Mouse (Mus musculus) liver, embryonic 15.5 days (tissue): Measurements from ENCODE around the gene Mrpl48. TPM values are rescaled to one million over a fixed set of nuclear protein-coding genes. Genes with fewer than 3 reads are reported as not detected.

Experiments used
- ATAC-seq: fragments of 200-750 bp; cut with Nextera tagmentation; 2 replicates; pipeline ENCODE4 v1.8.0; 2017; ENCODE audit warnings: moderate number of reproducible peaks, mild to moderate bottlenecking, moderate library complexity; ENCODE audit not compliant: insufficient read depth
- H3K27ac ChIP-seq: fragments of 300-500 bp; sonication (generic); replicated peaks from 2 replicates; pipeline ENCODE4 v1.5.1; 2015; ENCODE audit warnings: mild to moderate bottlenecking, inconsistent platforms
- H3K27me3 ChIP-seq: fragments of 300-500 bp; sonication (generic); 2 replicates; pipeline ENCODE4 v1.6.1; 2015; ENCODE audit warnings: mild to moderate bottlenecking, inconsistent platforms
- H3K36me3 ChIP-seq: fragments of 300-500 bp; sonication (generic); replicated peaks from 2 replicates; pipeline ENCODE4 v1.6.1; 2015; ENCODE audit warnings: moderate library complexity, mild to moderate bottlenecking, inconsistent platforms
- H3K4me1 ChIP-seq: fragments of 300-500 bp; sonication (generic); replicated peaks from 2 replicates; pipeline ENCODE4 v1.6.1; 2015; ENCODE audit warnings: inconsistent platforms
- H3K4me2 ChIP-seq: fragments of 300-500 bp; sonication (generic); 2 replicates; pipeline ENCODE4 v1.6.1; 2015; ENCODE audit warnings: moderate library complexity, mild to moderate bottlenecking, inconsistent platforms
- H3K4me3 ChIP-seq: fragments of 300-500 bp; sonication (generic); replicated peaks from 2 replicates; pipeline ENCODE4 v1.5.1; 2015; ENCODE audit warnings: mild to moderate bottlenecking, inconsistent platforms
- H3K9ac ChIP-seq: fragments of 300-500 bp; sonication (generic); 2 replicates; pipeline ENCODE4 v1.6.1; 2015; ENCODE audit warnings: moderate library complexity, mild to moderate bottlenecking, inconsistent platforms
- H3K9me3 ChIP-seq: fragments of 300-500 bp; sonication (generic); replicated peaks from 2 replicates; pipeline ENCODE4 v1.6.1; 2016; ENCODE audit warnings: inconsistent platforms
- WGBS: fragments of 180-500 bp; shearing (Covaris S2); methylation state at CpG from one replicate; pipeline ENCODE4 v1.1.7; 2015; ENCODE audit warnings: mixed read lengths; ENCODE audit not compliant: insufficient replicate concordance; 5-methylcytosine and 5-hydroxymethylcytosine counted together
- polyA plus RNA-seq: library from polyadenylated mRNA; unstranded; fragments of >200 nt; fragmentation: Nextera tagmentation; extraction: Ambion mirVana; gene quantifications from 2 replicates; pipeline ENCODE4 v1.2.1, GENCODE M21; 2015

Mrpl48 gene
- polyA plus RNA-seq, 1 experiment from 2014 or later, result 41.3 TPM

DNA sequence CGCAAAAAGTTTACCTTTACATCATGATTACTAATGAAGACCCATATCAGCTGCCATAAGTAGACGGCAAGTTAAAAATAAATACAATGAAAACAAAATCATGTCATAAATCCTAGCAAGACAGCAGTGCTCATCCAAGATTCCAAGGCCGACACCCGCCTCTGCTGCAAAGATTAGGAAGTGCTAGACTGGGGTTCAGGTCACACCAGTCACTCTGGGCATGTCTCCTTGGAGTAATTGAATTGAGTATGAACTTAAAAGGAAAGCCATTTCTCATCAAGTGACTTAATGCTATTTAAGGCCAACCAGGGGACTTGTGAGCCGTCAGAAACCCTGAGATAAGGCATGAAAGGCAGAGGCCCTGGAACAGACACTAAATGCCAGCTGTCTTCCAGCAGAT, 50.9 kb downstream of the Mrpl48 start:
- 74% methylated on average over 5 of the region's 5 CpGs for WGBS
- Histone ChIP-seq H3K36me3 (0 out of 2 replicates have a peak, but pooled peaks cover 6% of the 10 kb centered on the region), H3K9me3 (no peaks in the 10 kb centered on the region), H3K4me2 (no peak overlapping the region), H3K4me3 (no peak overlapping the region), H3K4me1 (peaks cover 44% of the 10 kb centered on the region), H3K9ac (no peak overlapping the region), H3K27ac (no peak overlapping the region), H3K27me3 (no peaks in the 10 kb centered on the region)
- no peak for ATAC-seq

DNA sequence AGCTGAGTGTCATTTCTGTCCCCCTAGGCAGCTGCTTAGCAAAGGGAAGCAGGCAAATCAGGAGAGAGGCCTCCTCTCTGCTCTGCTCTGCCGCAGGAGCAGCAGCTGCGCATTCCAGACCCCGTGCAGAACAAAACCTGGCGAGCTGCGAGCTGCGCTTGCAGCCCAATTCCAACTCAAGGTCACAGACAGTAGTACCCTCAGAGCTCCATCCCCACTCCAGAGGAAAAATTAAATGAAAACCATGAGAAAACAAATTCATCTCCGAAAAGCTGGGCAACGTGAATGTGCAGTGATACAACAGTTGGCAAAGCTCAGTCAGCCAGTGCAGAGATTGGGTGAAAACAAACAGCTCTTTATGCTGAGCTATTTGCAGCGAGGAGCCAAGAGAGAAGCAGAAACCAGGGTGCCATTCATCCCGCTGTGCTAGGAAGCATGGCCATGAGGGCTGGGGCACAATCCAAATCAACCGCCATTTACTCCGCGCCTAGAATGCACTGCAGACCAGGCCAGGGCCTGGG, 52.6 kb downstream of the Mrpl48 start:
- ATAC-seq, result no peak
- H3K4me2 ChIP-seq, result no peak overlapping the region; the same call in 1 of the 2 replicates
- peaks cover 14% of the 10 kb centered on the region for H3K36me3 ChIP-seq
- no peak overlapping the region for H3K4me3 ChIP-seq
- H3K9me3 ChIP-seq, result no peaks in the 10 kb centered on the region
- WGBS, result 75% methylated on average over 13 of the region's 13 CpGs
- H3K9ac ChIP-seq, result no peak overlapping the region
- H3K27ac ChIP-seq, result peak overlapping the region; percentile 66
- no peaks in the 10 kb centered on the region for H3K27me3 ChIP-seq
- peaks cover 39% of the 10 kb centered on the region for H3K4me1 ChIP-seq

DNA sequence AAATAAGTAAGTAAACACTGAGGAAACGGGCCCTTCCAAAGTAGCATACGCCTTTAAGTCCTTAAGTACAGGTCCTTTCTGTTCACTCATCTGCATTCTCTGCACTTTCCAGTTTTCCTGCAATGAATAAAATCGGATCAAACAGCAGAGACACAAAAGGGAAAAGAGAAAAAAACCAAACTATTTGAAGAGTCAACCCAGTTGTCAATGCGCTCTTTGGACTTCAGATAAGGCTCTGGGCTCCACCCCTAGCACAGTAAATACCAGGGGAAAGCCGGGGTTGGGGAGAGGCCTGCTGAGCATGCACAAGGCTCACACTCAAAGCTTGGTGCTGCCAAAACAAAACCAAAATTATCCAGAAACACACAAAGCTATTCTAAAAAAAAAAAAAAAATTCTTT, 53.2 kb downstream of the Mrpl48 start:
- no peaks in the 10 kb centered on the region for H3K9me3 ChIP-seq
- H3K4me2 ChIP-seq, result peak overlapping the region; percentile 34
- H3K4me3 ChIP-seq, result no peak overlapping the region
- H3K27ac ChIP-seq, result peak overlapping the region; percentile 66
- ATAC-seq, result peak; percentile 41; the same call in 1 of the 2 replicates
- no peak overlapping the region for H3K9ac ChIP-seq
- WGBS, result 41% methylated on average over 5 of the region's 5 CpGs
- peaks cover 37% of the 10 kb centered on the region for H3K4me1 ChIP-seq
- H3K27me3 ChIP-seq, result no peaks in the 10 kb centered on the region
- peaks cover 15% of the 10 kb centered on the region for H3K36me3 ChIP-seq

DNA sequence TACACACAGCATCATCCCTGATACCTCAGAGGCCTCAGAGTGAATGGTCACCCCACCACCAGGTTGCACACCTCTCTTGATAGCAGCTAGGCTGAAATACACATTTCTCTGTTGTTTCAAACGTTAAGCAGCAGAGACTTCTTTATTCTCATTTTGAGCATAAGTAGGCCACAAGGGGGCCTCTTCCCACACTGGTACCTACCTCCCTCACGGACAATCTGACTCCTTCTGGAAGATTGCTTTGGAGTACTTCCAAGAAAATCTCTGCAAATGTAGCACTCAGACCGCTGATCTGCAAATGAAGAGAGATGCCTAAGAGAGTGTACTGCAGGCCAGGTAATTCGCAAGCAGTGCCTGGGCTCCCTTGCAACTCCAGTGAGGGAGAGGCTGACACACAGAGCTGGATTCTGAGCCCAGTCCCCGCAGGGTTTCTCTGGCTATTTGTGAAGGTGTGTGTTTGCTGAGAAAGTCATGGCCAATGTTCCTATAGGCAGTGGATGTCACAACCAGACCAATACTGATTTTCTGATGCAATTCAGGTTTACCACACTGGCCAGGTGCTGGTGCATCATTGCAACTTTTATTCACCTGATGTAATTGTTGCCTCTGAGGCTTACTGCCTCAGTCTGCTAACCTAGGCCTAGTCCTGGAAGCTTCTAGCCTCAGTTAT, 57.6 kb downstream of the Mrpl48 start:
- 68% methylated on average over 5 of the region's 5 CpGs for WGBS

DNA sequence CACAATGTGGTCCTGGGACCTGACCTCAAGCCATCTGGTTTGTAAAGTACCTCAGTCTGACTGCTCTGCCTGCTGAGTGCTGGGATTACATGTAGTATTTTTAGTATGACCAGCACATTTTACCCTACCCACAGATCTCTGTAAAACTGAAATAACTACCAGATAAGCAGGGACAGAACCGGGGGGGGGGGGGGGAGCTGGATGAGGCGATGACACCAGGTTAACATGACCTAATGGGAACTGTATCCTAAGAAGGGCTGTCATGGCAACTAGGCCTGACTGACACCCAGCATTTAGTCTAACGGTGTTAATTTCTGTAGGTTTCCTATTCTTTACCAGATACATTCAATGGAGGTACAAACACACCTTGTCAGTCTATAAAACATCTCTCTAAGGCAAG, 58.3 kb downstream of the Mrpl48 start:
- Histone ChIP-seq H3K4me3 (no peak overlapping the region), H3K4me1 (peaks cover 15% of the 10 kb centered on the region), H3K27ac (no peak overlapping the region), H3K9ac (no peak overlapping the region), H3K9me3 (no peaks in the 10 kb centered on the region), H3K27me3 (no peaks in the 10 kb centered on the region), H3K36me3 (peaks cover 15% of the 10 kb centered on the region), H3K4me2 (no peak overlapping the region)
- ATAC-seq, result no peak
- WGBS, result 63% methylated on average over 3 of the region's 3 CpGs

More for the DNA sequence above, 57.6 kb downstream of the Mrpl48 start:
- Histone ChIP-seq H3K4me1 (peaks cover 16% of the 10 kb centered on the region), H3K27me3 (no peaks in the 10 kb centered on the region), H3K36me3 (peaks cover 15% of the 10 kb centered on the region), H3K27ac (no peak overlapping the region), H3K4me3 (no peak overlapping the region), H3K4me2 (no peak overlapping the region), H3K9me3 (no peaks in the 10 kb centered on the region), H3K9ac (no peak overlapping the region)
- no peak for ATAC-seq

DNA sequence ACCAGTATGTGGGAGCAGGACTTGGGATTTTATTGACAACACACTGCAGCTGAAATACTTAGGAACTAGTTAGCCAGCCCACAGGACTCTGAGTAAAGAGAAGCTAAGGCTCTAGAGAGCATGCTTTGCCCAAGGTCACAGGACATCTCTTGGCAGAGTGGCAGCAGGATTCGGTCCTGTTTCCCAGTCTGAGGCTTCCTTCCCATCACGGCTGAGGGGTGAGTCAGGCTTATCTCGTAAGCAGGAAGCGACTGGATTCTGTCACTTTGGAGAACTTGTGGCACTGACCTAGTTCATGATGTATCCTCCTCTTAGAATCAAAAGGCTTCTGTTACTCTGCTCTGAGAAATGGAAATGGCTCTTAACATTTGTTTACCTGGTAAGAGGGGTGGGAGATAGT, 60.5 kb downstream of the Mrpl48 start:
- Histone ChIP-seq H3K9me3 (no peaks in the 10 kb centered on the region), H3K4me2 (no peak overlapping the region), H3K36me3 (peaks cover 9% of the 10 kb centered on the region), H3K9ac (no peak overlapping the region), H3K27me3 (no peaks in the 10 kb centered on the region; the same call in 1 of the 2 replicates), H3K4me1 (peaks cover 10% of the 10 kb centered on the region; the same call in 1 of the 2 replicates), H3K27ac (no peak overlapping the region), H3K4me3 (no peak overlapping the region)
- ATAC-seq, result no peak
- 53% methylated on average over 4 of the region's 4 CpGs for WGBS

DNA sequence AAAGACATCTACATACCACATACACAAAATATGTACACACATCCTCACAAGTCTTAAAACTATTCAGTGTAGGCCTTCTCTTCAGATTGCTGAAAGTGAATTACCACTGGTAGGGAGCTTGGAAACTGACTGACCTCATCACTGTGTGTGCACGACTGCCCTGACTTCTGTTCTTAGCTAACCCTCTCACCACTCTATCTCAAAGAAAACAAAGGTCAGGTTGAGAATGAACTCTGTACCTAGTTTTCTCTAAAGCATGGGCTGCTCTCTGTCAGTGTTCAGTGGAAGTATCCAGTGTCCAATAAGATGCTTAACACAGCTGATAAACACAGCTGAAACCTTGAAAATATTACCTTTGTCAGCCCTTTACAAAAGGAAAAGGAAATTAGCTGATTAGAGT, 63.7 kb downstream of the Mrpl48 start:
- H3K36me3 ChIP-seq, result peaks cover 12% of the 10 kb centered on the region
- peak overlapping the region; percentile 35; the same call in 1 of the 2 replicates for H3K27ac ChIP-seq
- no peak overlapping the region for H3K4me2 ChIP-seq
- H3K9ac ChIP-seq, result no peak overlapping the region
- 29% methylated on average over 1 of the region's 1 CpGs for WGBS
- peak; percentile 70; the same call in 1 of the 2 replicates for ATAC-seq
- no peak overlapping the region for H3K4me3 ChIP-seq
- peaks cover 10% of the 10 kb centered on the region; the same call in 1 of the 2 replicates for H3K4me1 ChIP-seq
- H3K9me3 ChIP-seq, result no peaks in the 10 kb centered on the region
- H3K27me3 ChIP-seq, result no peaks in the 10 kb centered on the region; the same call in 1 of the 2 replicates

DNA sequence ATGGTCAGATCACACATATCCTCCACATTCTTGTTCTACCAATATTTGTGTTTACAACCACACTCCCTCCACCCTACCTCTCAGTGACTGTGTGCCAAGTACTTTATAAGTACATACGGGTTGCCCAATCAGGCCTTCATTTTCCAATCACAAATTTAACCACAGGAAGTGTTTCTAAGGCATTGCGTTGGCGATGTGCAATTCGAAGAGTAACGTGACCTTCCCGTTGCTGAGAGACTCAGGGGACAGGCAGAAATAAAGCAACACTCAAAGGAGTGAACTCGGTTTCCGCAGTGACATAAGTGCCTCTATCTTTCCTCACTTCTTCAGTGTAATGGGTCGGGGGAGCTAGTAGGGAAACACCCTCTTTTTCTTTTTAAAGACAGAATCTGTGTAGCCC, 68.6 kb downstream of the Mrpl48 start:
- Histone ChIP-seq H3K36me3 (peaks cover 19% of the 10 kb centered on the region), H3K9me3 (no peaks in the 10 kb centered on the region), H3K4me1 (peaks cover 30% of the 10 kb centered on the region), H3K4me2 (no peak overlapping the region), H3K27me3 (no peaks in the 10 kb centered on the region; the same call in 1 of the 2 replicates), H3K27ac (0 out of 2 replicates have a peak overlapping the region, but pooled peaks have one; percentile 31), H3K4me3 (no peak overlapping the region), H3K9ac (no peak overlapping the region)
- ATAC-seq, result no peak
- 76% methylated on average over 9 of the region's 9 CpGs for WGBS

DNA sequence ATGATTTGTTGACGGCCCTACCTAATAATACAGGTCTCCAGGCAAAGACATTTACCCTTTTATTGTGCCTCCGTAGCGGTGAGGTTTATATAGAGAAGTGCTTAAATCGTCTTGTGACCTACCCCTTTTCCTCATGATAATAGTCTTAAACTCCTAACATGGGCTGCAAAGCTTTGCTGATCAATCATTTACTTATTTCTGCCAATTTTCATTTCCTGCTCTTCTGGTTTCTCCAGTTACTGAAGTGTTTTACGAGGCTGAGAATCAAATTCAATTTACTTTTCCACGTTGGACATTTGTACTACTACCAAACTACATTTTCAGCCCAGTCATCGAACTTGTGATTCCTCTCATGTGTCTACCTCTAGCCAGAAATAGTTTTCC, 70.6 kb downstream of the Mrpl48 start:
- peaks cover 30% of the 10 kb centered on the region for H3K4me1 ChIP-seq
- peak overlapping the region; percentile 81 for H3K27ac ChIP-seq
- peak overlapping the region; percentile 81 for H3K4me3 ChIP-seq
- no peak; the same call in 1 of the 2 replicates for ATAC-seq
- no peaks in the 10 kb centered on the region for H3K9me3 ChIP-seq
- H3K4me2 ChIP-seq, result peak overlapping the region; percentile 80
- peaks cover 19% of the 10 kb centered on the region for H3K36me3 ChIP-seq
- H3K9ac ChIP-seq, result peak overlapping the region; percentile 80
- WGBS, result 22% methylated on average over 7 of the region's 7 CpGs
- H3K27me3 ChIP-seq, result no peaks in the 10 kb centered on the region

DNA sequence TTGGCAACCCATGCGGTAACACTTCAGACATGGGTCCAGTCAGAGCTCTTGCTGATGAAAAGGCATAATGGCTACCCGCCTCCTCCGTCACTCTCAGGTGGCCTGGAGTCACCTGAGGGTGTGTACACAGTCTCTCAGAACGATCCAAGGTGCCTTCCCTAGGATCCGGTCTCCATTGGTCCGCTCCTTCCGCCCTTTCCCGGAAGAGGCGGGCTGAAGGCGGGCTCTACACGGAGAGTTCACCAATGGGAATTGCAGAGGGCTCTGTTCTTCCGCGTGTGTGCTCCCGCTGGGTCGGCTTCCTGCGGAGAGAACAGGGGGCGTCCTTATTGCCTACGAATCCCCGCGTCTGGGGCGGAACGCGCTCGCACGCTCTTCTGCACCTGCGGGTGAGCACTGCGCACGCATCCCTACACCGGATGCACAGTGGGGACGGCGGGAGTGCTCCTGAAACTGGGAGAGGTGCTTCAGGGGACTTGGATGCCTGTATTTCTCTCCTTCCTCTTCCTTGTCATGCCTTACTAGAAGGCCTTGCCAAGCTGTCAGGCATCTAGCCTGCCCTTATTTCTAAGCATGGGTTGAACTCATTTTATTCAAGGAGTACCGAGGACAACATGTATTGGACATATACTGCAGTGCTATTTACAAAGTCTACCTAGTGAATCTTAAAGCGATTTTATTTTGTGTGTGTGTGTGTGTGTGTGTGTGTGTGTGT, 71.1 kb downstream of the Mrpl48 start, which contains the start of gene Coa4:
Gene Coa4 (plus strand): TSS at position 268 of the 715 bp plus-strand sequence.
- peak; percentile 98 for ATAC-seq
- peak within 1 kb of the TSS; percentile 81 for H3K27ac ChIP-seq
- H3K9me3 ChIP-seq, result no peaks in the 10 kb centered on the region

DNA sequence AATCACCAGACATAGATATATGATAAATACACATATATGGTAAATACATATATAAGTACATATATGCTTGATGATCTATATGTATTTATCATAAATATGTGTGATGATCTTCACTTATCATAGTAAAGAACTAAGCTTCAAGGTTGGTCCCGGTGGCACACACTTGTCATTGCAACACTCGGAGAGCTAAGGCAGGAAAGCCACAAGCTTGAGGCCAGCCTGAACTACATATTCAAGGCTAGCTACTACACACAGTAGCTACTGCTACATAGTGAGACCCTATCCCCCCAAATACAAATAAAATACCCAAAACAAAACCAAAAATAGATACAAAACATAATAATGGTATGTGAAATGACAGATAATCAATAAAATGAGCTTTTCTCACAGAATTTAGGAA, 72.3 kb downstream of the Mrpl48 start:
- 40% methylated on average over 2 of the region's 2 CpGs for WGBS

More for the DNA sequence above, 71.1 kb downstream of the Mrpl48 start, which contains the start of gene Coa4:
- Histone ChIP-seq H3K27me3 (no peaks in the 10 kb centered on the region), H3K9ac (peak within 1 kb of the TSS; percentile 80), H3K4me1 (peaks cover 30% of the 10 kb centered on the region), H3K36me3 (peaks cover 19% of the 10 kb centered on the region), H3K4me2 (peak within 1 kb of the TSS; percentile 80), H3K4me3 (peak within 1 kb of the TSS; percentile 81)
- under 1% methylated on average over 33 of the region's 33 CpGs for WGBS

More for the DNA sequence above, 72.3 kb downstream of the Mrpl48 start:
- peaks cover 39% of the 10 kb centered on the region for H3K4me1 ChIP-seq
- H3K4me2 ChIP-seq, result peak overlapping the region; percentile 80
- no peak for ATAC-seq
- no peak overlapping the region for H3K9ac ChIP-seq
- H3K27ac ChIP-seq, result no peak overlapping the region
- peaks cover 19% of the 10 kb centered on the region for H3K36me3 ChIP-seq
- no peak overlapping the region for H3K4me3 ChIP-seq
- no peaks in the 10 kb centered on the region for H3K27me3 ChIP-seq
- no peaks in the 10 kb centered on the region for H3K9me3 ChIP-seq
